Mouse (Mus musculus): ENCODE data around the gene Oxgr1.

DNA sequence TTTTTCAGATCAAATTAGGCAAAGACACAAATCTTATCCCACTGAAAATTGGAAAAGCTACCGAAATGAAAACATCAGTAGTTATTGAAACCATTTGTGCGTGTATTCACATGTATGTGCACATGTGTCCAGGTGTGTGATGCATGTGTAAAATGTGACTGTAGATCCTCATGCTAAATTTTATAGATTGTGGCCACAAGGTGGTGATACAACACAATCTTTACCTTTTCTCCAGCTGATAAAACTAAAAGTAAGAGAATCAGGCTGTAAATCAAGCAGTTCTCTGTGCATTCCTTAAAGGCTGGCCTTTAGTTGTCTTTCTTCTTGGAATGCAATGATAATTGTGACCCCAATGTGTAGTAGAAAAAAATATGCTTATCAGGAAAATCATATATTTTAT, 34.0 kb upstream of the Oxgr1 start:
- TF ChIP-seq POLR2A (IDR thresholded peaks at IDR 0.05; ENCODE audit: borderline replicate concordance, insufficient read depth, low read length) (no peak), CTCF (IDR thresholded peaks at IDR 0.05; ENCODE audit: borderline replicate concordance, insufficient read depth, low read depth, low read length) (no peak)
